Mouse (Mus musculus) frontal cortex, postnatal 25 days (tissue): Measurements from ENCODE around the gene Olfr312.
A peak's percentile ranks its signal among the peaks of the same experiment; 100 is the strongest.

Source experiments
- DNase-seq, 2 experiments: peaks; one replicate each; pipeline ENCODE4 v3.0.0; 2022; ENCODE audit warnings: low spot score in 2 of 2

The Olfr312 gene

GRCm38 (mm10) chr11:58860744-58861143 lies 31.7 kb downstream of the Olfr312 start:
- no peak for DNase-seq

- DNase-seq: peak; percentile 59 to 66
Measured at GRCm38 (mm10) chr11:58867039-58867953, 38.3 kb downstream of the Olfr312 start, which contains the start of gene 2810021J22Rik. 2810021J22Rik (plus strand) TSS chr11:58867216.

GRCm38 (mm10) chr11:58867954-58868330 lies 38.9 kb downstream of the Olfr312 start:
- DNase-seq: no peak

GRCm38 (mm10) chr11:58870961-58871360 lies 41.9 kb downstream of the Olfr312 start:
- no peak for DNase-seq

- DNase-seq: no peak
Measured at GRCm38 (mm10) chr11:58883756-58884155, 54.7 kb downstream of the Olfr312 start.
